Mouse (Mus musculus): ENCODE measurements around the gene Foxp1. TPM values are rescaled to one million over a fixed set of nuclear protein-coding genes. Genes with fewer than 3 reads are reported as not detected.

The Foxp1 gene
- polyA plus RNA-seq, 1 experiment from 2014 or later = 110 TPM

Small RNA genes within 50 kb of the gene (microRNA-seq; reads per million reads assigned to microRNA genes)
- gene Gm22328 (ENCODE audit: borderline number of aligned reads) (not detected), gene Gm49348 (ENCODE audit: borderline number of aligned reads) (not detected)

Other genes starting within 250 kb of the Foxp1 start
- 5.8 and 6.1 TPM in 2 replicates for gene Eif4e3, start 144.1 kb upstream of the Foxp1 start, polyA plus RNA-seq (2014; fragmentation: Nextera tagmentation; extraction: Ambion mirVana)
- 2.1 and 4.0 TPM in 2 replicates for gene Gm20696, start 144.1 kb upstream of the Foxp1 start, polyA plus RNA-seq (2014; fragmentation: Nextera tagmentation; extraction: Ambion mirVana)
- 1.2 and 1.4 TPM in 2 replicates for gene Gpr27, start 170.0 kb upstream of the Foxp1 start, polyA plus RNA-seq (2014; fragmentation: Nextera tagmentation; extraction: Ambion mirVana)
- gene Prok2, start 203.7 kb upstream of the Foxp1 start, polyA plus RNA-seq (2014; fragmentation: Nextera tagmentation; extraction: Ambion mirVana) = not detected in 2 replicates